Mouse (Mus musculus): ENCODE results near the gene Gm11111.
"Not testable (repeated sequence)": the region's sequence is repeated elsewhere in the genome, so short reads cannot be mapped to it uniquely, and the experiment has no call there.

Gene Gm11111

DNA sequence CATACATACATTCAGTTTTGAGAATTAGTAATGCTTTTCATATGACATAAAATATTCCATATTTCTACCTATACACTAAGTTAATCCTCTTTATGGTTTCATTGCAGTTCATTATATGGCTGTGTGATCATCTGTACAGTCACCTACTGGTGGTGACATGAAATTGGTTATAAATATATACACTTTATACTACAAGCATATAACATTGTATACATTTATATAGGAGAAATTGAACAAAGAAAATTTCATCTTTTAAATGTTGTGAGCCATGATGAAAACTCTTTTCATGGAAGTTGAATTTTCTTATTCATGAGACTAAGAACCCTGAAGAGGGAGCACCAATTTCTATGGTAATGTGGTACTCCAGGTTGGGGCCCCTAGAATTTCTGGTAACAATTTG, at the start of gene Gm11111:
Gene Gm11111, plus strand, starts transcription at position 301 of the 400 bp plus-strand sequence.
- no peak for DNase-seq

DNA sequence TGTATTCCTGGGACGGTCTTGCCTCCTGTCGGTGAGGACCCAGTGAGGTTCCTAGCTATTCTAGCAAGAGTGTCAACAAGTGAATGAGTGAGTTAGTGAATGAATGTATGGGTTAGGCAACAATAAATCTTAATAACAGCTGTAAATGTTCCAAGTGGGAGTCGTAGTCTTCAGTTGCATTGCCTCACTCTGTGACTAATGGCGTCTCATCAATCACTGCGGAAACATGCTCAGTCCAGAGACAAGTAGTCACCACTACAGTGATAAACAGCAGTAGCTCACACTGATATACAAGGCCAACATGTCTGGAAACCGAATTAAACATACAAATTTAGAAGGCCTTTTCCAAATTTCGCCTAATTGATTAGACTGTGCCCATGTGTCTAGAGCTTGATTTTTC, 36.3 kb upstream of the Gm11111 start:
- no peak for DNase-seq

DNA sequence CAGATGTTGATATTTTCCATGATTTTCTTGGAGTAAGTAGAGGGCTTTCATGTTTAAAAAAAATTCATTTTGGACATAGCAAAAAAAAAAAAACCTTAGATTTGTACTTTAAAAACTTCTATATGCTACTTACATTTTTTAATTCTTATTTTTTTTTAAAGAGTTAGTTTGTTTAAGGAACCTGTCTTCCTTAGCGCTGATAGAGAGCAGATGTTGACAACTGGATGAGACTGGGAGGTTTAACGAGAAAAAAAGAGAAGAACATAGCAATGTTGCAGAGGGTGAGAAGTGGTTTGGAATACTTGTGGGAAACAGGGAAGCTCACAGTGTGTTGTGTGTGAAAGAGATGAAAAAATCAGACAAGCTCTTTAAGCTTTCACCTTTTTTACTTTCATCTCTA, 32.4 kb upstream of the Gm11111 start:
- no peak for DNase-seq

DNA sequence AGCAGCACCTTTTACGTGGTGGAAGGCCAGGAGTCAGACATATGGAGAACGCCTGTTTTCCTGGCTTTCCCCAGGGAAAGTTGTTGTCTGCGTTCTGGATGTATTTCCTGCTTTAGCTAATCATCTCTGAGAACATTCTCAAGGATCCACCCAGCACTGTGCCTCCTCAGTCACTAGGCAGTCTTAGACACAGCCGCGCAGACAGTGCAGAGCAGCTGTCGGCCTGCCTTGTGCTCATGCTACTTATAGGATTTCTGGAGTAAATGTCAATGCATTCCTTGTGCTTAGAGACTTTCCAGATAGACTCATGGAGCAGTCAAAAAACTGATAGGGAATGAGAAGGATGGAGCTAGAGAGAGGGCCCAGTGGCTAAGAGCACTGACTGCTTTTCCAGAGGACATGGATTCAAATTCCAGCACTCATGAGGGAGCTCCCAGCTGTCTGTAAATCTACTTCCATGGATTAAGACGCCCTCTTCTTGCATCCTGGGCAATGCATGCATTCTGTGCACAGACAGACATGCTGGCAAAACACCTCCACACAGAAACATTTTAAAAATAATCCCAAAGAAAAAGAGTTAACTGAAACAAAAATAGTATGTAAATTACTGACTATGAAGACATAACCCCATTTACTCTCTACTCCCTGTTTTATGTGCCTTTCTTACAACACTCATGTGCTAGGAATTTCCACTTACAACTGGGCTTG, 30.1 kb upstream of the Gm11111 start:
- DNase-seq, result peak; percentile 12

DNA sequence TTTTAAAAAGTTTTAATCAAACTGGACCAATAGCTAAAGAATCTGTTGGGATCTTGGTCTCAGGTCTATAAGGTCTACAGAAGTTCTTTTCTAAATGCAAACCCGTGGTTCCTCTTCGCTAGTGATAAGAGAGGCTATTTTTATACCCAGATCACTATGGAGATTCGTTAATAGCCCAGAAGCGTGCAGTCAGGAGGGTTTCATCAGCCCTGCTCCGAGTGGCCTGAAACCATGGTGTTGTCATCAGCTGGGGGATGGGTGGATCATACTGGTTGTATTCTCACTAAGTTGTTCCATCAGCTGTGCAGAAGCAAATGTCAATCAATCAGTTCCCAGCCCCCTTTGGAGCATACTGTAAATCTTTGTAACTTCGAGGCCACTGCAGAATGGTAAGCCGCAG, 29.4 kb upstream of the Gm11111 start:
- no peak for DNase-seq

DNA sequence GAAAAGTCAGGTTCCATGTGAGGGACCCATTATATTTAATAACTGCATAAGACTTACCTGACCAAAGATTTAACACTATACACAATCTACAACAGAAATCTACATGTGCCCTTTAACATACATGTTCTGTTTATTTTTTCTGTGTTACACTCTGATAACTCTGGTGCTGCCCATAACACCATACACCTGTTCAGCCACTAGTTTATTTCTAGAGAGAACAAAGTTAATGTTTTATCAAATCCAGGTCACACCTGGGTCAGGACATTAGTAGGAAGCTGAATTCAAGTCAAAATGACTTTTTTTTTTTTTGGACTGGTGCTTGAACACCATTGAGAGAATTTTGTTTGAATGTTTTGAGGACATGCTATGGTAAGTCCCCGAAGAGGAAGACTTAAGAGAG, 28.7 kb upstream of the Gm11111 start:
- no peak for DNase-seq

DNA sequence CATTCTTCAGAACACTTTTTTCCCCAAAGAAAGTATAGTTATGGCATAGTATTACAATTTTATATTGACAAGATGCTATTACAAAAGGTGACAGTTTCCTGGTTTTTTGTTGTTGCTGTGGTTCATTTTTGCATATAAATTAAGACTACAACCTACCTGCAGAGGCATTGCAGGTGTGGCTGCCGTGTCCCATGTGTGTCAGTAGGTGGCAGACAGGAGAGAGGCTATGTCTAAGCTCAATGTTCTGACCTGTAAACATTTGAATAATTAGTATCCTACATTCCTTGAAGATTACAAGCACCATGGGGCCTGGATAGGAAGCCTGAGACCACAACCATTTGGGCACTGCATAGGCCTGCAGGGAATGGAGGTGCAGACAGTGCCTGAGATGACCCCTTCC, 11.2 kb upstream of the Gm11111 start:
- DNase-seq, result no peak

- no peak for DNase-seq
These were observed 2.2 kb upstream of the Gm11111 start for GRCm38 (mm10) chr5:98550285-98550684.

GRCm38 (mm10) chr5:98550873-98551272, 1.6 kb upstream of the Gm11111 start:
- DNase-seq, result no peak

GRCm38 (mm10) chr5:98552811-98553601, 511 bp downstream of the Gm11111 start:
- no peak for DNase-seq

DNA sequence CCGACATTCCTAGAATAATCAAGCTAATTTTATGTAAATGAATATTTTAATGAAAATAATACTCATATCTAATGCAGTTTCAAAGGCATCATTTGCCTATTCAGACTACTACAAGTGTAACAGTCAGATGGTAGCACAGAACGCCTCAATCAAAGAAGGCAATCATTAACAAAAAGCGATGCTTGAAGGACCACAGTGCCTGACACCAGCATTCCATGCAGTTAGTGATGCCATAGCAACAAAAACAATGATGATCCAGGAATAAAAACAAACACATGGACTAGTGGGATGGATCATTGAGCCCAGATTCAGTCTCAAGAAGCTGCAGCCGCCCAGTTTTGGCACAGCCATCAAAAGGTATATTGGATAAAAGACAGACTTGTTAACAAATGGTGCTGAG, 8.8 kb downstream of the Gm11111 start:
- no peak for DNase-seq

DNA sequence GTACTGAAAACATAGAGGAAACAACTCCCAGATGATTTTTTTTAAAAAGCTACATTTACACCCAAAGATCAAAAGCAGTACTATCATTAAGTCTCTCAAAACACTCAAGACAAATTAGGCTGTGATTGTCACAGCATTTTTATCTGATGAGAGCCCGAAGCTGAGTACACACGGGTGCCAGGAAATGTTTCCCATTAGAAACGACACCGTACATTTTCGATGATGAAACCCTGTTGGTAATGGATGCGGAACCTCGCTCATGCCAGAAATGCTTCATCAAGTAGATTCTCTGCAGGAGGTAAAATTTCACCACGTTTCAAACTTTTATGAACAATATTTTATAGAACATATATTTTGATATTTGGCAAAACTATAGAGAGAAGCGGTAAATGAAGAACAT, 10.3 kb downstream of the Gm11111 start:
- DNase-seq, result no peak

DNA sequence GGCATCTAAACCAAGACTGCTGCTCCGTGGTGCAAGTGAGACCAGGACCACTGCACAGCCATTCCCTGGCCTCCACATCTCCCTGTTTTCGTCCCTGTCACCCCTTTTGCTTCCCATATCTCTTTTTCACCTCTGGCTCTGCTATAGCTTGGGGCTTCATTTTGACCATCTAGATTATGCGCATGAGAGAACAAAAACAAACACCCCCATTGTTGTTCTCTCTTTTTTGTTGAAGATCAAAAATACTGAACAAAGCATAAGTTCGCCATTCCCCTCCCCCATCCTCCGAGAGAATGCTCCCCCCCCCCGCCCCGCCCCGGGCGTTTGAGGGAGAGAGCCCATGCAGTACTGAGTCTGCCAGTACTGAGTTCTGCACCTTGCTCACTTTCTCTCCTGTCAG, 11.3 kb downstream of the Gm11111 start:
- no peak for DNase-seq

- DNase-seq, result no peak
These were observed 14.1 kb downstream of the Gm11111 start for GRCm38 (mm10) chr5:98566461-98567193.

GRCm38 (mm10) chr5:98568481-98568880, 16.0 kb downstream of the Gm11111 start:
- no peak for DNase-seq

GRCm38 (mm10) chr5:98569029-98569513, 16.6 kb downstream of the Gm11111 start:
- DNase-seq, result no peak

- DNase-seq, result no peak
These were observed 19.9 kb downstream of the Gm11111 start for GRCm38 (mm10) chr5:98572392-98572791.

DNA sequence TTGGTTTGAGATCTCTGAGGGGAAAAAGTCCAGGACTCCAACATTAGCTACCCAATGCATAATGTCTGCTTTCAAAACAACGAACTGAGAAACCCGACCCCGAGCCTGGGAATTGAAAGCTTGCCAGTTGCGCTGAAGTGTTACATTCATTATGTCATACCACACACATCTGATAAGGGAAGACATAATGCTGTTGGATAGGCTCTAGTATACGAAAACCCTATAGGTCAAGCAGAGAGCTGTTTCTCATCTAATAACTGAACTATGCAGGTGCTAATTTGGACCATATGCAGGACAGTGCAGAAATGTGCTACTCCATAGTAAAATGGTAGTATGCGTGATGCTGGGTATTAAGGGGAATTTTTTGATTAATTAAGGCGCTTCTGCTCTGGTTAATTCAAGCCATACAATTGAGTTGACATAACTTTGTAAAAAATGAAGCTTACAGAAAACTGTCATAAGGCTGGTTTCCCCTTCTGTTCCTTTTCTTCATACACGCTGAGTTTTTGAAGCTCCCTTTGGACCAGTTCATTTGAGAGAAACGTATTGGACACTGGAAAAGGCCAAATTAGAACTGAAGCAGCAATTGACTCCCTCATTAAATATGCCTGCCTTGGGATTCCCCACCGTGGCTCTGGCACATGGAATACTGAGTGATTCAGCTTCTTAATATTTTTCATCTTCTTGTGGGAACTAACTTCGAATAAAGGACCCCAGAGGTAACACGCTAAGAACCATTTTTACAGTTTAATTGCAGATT, 22.4 kb downstream of the Gm11111 start:
- no peak for DNase-seq

GRCm38 (mm10) chr5:98575471-98575834, 23.0 kb downstream of the Gm11111 start:
- DNase-seq, result no peak

DNA sequence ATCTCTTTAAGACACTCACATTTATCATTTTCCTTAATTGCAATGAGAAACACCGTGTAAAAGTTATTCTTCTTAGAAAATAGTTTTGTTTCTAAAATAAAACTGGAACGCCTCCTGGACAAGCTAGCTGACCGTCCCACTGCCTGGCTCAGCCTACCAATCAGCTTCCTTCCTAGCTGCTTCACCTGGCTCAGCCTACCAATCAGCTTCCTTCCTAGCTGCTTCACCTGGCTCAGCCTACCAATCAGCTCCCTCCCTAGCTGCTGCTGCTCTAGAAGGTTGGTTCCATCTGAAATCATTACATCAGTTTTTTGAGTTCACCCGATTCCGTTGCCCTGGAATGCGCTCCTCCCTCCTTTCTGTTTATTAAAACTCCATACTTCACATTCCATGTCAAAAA, 24.0 kb downstream of the Gm11111 start:
- not testable (repeated sequence) for DNase-seq

DNA sequence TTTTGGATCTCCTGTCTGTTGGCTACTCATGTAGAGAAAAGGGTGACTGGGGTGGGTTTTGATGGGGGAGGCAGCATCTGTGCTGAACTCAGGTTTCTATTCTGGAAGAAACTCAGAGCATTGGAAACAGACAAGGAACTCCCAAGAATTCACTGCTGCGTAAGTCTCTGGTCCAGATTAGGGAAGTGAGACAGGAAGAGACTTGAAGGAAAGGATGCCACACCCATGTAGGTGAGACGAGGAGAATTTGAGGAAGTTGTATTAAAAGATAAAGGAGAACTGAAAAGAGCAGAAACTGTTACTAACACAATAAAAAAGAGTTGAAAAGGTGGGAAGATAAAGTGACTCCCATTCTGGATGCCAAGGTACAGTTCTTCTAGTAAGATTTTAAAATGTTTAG, 25.9 kb downstream of the Gm11111 start:
- no peak for DNase-seq

GRCm38 (mm10) chr5:98580811-98581210, 28.3 kb downstream of the Gm11111 start:
- DNase-seq, result no peak

- no peak for DNase-seq
These were observed 29.6 kb downstream of the Gm11111 start for GRCm38 (mm10) chr5:98582051-98582450.
